Mouse (Mus musculus): ENCODE data around the gene Tpcn2.
A peak's percentile ranks its signal among the peaks of the same experiment; 100 is the strongest.

The Tpcn2 gene

DNA sequence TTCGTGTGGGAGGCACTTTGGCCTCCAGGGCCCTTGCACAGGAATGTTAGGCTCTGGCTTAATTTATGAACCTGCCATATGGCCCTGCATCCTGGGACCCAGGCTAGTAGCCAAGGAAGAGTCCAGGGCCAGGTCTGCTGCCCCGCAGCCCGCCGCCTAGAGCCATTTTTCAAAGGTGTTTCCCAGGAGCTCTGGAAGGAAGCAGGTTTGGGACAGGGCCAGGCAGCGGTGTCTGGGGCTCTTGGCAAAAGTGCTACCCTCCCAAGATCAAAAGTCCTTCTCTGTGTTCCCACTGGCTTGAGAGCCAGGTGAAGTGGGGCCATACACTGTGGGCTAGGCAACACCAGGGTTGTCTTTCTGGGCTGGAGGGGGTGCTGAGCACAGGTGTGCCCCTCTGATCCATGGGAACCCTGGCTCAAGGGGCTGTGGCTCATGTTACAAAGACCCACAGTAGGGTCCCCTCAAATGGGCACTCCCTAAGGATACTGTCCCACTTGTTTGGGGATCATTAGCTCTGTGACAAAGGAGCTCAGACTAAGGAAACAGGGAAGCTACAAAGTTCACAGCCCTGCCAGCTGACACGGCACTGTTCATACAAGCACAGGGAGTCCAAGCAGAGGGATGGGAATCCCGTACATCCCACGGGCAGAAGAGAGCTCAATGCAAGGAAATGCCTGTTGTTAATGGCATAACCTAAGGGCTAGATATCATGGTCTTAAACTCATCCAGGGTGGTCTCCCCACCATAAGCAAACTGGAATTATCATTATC, 43.9 kb downstream of the Tpcn2 start:
- DNase-seq = peak; percentile 85

DNA sequence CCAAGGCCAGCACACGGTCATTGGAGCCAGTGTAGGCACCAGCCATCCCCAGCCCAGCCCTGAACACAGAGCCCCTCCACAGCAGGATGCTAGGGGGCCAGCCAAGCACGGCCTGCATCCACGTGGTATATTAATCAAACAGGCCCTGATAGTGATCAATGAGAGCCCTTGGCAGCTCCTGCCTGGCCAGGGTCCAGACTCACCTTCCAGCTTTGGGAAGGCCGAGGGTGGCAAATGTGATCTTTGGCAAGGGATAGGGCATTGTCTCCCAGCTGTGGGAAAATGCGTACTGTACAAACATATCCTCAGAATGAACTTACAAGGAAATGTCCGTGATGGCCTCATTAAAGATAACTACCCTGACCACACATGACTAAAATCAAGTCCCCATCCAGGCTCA, 44.7 kb downstream of the Tpcn2 start:
- peak; percentile 50 for DNase-seq

DNA sequence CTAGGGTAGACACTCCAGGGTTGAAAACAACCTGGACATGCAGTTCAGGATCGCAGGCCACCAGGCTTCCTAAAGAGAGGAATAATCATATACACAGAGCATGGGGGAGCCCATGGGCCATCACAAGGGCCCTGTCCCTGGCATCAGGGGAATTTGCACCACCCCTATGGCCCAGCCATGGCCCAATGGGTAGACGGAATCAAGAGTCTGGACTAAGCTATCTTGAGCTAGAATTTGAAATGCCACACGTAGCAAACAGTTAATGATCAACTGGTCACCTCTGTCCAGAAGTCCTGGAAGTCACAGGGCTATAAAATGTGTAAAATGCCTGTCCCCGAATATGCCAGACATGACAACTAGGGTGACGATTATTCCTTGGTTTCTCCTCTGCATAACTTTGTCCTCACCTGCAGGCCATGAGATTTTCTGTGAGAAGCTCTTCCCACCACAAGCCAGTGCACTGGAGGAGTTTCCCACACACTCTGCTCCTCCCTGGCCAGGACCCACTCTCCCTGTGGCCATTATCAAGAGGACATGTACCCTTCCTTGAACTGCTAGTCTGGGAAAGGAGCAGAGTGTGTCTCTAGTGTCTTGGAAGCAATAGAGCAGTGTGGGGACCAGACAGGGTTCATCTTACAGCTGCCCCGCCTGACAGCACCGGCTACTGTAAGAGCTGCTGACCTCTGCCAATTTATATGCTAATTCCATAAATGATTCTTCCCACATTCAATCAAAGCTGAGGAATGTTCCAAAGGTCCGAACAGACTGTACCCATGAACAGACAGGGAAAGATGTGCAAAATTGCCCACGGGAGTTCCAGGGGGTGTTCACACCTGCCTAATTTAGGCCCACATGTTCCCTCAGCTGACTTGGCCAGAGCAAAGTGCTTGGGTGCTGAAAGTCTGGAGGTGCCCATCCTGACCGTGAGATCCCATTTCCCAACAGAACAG, 48.7 kb downstream of the Tpcn2 start:
- no peak for DNase-seq

DNA sequence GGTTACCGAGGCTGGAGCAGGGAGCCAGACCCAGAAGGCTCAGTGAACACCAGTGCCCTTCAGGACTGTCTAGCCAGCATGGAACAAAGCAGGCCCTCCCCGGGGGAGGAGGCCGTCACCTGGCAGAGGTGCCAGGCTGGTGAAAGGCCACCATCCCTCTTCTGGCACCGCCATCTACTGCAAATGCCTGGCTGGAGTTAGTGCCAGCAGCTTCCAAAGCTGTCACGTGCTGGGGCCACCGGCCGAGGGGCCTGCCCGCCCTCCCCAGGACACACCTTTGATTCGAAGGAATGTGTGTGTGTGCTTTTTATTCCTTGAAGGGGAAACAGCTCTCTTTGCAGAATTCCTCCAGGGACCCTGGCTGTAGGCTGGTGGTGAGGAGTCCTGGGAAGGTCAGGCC, 52.2 kb downstream of the Tpcn2 start:
- peak; percentile 46 for DNase-seq

DNA sequence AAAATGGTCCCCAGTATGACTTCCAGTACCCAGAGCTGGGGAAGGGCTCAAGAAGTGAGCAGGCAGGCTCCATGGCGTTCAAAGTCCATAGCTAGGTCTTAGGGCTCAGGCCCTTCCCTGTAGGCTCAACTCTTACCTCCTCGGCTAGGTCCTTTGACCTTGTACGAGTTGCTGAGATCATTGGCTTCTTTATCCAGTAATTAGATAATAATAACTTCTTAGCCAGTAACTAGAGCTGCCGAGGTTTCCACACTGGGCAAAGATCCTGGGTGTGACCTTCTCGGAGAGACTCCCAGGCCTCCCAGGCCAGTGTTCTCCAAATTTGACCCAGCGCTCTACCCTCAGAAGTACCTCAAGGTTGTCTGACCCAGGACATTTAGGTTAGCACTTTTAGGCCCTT, 57.2 kb downstream of the Tpcn2 start:
- no peak for DNase-seq

DNA sequence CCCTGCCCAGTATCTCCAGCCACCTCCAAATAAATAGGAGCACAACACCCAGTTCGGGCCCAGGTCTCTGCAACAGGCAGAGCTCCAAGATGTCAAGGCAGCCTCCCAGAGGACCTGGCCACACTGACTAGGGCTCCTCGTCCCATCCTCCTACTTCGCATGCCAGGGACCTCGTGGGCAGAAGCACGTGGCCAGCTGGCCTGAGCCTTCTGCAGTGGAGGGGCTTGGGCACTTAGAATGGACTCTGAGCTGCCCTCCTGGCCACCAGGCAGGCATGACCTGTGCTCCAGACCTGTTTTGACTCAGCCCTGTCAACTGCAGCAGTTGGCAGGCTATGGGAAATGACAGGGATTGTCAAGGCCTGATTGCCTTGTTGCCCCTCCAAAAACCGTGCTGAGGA, 58.2 kb downstream of the Tpcn2 start:
- no peak for DNase-seq

DNA sequence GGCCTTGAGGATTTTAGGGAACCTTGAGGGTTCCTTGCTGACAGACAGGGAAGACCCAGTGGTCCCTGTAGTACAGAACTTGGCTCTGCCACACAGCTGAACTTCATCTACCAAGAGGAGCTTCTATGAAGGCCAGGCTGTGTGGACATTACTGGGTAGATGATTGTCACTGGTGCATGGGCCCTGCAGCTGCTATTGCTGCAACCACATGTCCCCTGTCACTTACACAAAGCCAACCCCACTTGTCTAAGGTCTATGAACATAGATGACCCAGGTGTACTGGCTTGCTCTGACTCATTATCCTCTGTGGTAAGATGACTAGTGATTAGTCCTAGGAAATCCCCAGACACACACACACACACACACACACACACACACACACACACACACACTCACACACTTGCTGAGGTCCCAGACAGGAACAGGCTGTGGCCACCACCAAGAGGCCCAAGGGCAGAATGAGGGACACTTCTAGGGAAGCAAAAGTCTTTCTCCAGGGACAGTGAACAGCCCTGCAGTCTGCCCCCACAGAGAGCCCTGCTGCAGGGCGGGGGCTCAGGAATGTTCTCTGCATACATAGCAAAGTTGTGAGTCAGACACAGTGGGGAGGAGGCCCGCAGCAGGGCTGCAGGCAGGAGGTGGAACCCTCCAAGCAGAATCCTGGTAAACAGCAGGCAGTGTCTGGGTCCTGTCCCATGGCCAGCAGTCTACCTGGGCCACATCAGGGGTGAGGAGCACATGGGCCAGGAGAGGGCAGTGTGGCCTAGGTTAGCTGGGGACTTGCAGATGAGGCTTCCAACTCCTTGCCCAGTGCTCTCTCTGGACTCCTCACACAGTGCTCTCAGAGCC, 61.7 kb downstream of the Tpcn2 start:
- DNase-seq = peak; percentile 65

DNA sequence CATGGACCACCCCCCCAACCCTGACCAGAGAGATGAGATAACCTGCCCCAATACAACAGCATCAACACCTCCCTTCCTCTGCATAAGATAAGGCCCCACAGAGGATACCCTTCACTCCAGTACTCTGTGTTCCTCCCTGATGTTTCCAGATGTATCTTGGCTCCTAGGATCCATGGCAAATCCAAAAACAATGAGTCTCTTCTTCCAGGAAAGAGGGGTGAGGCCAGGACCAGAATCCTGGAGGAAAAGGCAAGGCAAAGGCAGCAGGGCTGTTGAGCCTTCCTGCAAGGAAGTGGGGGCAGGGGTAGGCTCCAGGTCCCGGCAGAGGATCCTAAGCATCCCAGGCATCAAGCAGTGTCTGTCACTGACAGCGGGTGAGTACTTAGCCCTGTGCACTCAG, 62.5 kb downstream of the Tpcn2 start:
- DNase-seq = no peak

DNA sequence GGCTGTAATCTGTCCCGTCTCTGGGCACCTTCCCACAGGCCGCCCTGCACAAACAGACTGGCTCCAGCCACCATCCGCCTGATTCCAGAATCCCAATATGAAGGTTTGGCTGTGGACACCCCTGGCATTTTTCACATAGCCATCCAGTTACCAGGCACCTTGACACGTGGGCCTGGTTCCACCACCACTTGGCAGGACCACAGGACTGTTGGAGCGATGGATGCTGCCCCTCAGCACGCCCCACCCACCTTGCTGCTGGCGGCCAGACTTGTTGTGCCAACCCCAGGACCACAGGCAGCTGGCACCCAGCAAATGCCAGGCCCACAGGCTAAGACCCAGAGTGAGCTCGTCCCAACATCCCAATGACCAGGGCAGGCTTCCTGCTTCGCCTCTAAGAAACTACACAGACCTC, 64.4 kb downstream of the Tpcn2 start:
- no peak for DNase-seq

DNA sequence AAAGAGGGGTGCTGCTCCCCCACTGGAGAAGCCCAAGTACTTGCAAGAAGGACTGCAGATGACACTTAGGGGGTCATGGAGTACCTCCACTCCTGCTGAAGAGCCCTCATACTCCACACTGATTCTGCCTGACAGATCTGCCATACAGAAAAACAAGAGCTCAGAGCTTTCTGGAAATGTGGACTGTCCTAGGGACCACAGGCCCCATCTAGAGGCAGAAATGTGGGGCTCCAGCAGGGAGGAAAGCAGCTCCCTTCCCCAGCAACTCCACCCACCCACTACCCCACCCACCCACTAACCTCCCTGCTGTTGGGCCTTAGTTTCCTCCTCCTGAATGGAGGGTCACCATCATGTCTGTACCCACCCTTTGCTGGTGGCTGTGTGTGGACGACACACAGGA, 67.2 kb downstream of the Tpcn2 start:
- DNase-seq = no peak

DNA sequence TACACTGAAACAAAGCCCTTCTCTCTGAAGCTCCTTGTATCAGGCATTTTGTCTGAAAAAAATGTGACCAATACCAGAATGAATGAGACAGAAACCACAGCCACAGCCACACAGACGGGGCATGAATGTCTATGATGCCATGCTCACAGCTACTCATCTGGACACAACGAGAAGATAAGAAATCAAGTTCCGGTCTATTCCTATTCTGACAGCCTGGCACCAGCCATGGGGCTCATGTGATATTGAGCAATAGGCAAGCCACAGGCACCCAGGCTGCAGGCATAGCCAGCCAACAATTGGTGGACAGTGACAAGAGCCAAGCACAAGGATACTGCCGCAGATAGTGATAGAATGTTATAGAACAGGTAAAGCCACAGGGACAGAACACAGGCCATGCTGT, 68.3 kb downstream of the Tpcn2 start:
- DNase-seq = no peak

DNA sequence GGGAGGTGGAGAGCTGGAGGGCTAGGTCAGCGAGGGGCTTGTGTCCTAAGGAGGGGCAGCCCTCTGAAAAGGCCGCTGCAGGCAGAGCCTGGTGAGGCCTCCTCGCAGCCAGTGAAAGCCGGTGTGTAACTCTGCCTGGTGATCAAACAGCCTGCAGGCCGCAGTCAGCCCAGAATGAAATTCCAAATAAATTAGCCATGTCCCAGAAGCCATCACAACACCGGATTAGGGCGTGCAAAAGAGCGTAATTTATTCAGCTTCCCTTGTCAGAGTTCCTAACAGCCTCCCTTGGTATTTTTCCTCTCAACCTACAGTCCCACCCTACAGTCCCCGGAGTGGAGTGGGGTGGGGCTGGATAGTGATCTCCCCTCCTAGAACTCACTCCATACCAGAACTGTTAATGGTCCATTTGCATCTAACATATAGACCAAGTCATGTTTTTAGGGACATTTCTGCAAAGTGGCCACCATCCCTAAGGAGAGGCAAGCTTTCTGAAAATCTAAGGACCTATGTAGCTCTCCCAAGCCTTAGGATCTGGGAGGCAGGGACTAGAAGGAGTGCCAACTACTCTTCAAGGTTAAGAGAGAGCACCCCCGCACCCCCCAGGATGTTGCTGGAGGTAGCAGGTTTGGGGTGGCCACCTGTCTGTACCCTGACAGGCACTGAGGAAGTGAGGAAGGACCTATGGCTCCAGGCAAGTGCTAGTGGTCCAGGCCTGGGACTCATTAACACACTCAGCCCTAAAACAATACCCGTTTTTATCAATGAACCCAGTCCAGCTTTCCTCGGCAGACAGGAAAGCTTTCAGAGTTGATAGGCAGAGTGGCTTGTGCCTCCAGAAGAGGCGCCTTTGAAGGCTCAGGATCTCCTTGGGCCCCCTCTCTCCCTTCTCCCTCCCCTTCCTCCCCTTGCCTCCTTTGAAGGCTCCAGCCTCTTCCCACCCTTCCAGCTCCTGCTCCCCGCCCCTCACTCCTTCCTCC, 71.8 kb downstream of the Tpcn2 start:
- DNase-seq = no peak

DNA sequence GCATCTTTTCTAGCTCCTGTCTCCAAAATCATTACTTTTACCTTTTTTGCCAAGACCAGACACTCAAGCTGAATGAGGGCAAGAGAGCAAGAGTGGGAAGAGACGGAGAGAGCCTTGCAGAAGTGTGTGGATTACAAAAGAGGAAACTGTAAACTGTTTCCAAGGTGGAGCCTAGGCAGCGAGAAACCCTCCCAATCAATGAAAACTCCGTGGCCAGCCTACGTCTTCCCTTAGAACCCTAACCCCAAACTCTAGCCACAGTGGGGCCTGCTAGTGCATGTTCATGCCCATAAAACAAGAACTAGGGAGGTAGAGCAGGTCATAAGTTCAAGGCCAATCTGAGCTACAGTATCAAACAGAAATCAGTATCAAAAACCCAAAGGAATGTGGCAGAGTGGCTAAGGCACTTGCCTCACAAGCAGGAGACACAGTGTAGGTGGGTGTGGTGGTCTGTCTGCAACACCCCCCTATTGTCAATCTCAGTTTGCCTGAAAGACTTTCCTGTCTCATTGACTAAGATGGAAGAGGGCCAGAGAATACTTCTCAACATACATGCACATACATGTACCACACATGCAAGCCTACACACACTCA, 73.2 kb downstream of the Tpcn2 start:
- DNase-seq = no peak

DNA sequence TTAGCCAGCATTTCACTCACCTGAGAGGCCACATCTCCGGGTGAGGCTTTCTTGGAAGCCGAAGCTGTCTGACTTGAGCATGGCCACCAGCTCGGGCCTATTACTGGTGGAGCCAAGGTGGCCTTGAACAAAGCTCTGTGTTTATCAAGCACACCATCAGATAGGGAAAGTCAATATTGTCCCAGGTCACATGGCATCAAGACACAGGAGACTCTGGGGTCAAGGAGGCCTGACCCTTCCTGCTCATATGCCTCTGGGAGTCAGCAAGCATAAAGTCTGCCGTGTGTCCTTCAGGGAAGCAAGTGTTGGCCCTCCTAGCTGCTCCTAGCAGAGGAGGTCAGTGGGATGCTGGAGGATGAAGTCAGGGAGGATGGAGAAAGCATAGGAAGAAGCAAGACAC, 75.8 kb downstream of the Tpcn2 start, which contains the start of gene 1810010D01Rik:
TSS of gene 1810010D01Rik (minus strand) at position 114 of the 400 bp plus-strand sequence.
- DNase-seq = no peak

DNA sequence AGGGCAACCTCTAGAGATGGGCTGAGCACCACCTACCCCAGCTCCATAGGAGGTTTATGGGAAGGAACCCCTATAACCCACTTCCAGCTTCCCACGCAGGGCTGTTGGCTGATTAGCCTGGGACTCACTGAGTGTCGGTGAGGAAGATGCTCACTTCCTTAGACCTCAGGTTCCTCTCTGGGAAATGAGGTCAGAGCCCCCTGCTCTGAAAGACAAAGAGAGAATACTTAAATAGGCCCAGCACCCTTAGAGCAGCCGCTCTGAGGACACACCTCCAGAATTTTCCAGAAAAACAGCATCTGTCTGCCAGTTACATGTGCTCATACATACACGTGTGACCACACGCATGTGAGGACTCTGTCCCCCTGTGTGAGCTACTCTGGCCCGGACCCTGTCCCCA, 77.0 kb downstream of the Tpcn2 start:
- no peak for DNase-seq

DNA sequence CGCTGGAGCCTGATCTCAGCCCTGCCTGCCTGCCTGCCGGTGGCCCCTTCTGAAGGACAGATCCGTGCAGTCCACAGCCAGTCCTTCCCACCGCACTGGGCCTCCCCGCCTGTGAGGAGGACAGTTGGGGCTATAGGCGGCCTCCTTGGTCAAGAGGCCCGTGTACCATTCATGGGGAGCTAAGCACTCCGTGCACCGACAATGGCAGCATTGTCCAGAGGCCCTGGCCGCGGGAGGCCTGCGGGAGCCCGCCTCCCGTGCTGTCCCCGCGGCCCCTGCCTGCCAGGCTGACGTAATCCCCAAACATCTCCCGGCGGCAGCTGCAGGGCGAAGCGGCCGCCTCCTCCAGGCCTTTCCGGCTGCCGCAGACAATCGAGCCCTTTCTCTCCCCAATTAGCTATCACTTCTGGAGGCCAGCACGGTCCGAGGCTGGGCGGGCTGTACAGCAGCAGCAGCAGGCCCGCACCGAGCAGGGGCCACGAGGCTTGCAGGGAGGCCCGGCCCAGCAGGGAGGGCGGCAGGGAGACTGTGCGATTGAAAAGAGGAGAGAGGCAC, 77.7 kb downstream of the Tpcn2 start:
- peak; percentile 61 for DNase-seq

DNA sequence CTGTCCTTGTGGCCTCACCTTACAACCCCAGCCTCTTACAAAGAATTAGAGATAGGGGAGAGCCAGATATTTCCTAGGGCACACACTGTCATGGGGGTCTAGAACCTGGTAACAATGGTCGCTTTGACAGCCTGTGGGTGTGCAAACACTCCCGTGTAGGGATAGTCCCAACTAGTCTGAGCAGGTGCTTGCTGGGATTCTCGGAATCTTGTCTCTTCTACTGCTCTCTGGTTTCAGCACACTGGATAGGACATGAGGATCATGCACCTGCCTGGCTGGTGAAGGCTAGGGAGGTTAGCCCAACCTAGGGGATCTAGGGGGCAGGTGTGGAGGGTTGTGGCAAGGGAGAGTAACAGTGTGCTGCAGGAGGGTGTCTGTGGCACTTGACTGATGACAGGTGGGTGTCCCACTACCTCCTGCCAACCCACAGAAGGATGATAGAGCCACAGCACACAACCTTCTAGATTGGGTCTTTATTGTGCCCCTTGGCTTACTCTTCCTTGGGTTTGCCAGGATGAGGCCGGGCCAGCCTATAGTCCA, 78.4 kb downstream of the Tpcn2 start:
- no peak for DNase-seq

DNA sequence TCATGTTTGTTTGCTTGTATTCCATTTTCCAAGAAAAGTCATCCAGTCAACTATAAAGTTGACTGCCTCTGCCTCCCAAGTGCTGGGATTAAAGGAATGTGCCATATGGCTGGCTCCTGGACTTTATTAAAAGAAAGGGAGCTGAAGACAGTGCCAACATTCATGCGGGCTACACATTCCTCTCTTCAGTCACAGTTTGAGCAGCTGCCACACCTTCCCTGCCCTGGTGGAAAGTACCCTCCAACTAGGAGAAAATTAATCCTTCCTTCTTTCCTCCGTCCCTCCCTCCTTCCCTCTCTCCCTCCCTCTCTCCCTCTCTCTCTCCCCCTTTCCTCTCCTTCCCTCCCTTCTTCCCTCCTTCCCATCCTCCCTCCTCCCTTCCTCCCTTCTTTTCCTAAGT, 84.1 kb downstream of the Tpcn2 start:
- DNase-seq = no peak

DNA sequence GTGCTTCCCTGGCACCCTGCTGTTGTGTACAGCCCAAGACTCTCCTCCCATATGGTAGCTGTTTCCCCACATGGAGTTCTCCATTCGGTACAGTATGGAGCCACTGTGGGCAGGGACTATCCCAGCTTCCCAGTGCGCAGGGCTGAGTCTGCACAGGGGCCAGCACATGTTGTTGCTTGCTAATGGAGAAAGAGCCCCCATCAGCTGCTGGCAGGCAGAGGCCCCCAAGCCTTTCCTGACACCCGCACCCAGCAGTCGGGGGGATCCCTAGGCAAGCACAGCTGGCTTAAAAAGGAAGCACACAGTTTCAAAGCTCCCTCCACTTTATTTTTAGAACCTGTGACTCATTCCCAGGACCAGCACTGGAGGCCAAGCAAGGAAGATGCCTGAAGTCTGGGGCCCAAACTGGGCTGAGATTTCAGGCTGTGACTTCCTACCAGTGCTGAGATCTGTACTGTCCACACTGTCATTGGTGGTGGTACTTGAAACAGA, 85.5 kb downstream of the Tpcn2 start:
- no peak for DNase-seq

DNA sequence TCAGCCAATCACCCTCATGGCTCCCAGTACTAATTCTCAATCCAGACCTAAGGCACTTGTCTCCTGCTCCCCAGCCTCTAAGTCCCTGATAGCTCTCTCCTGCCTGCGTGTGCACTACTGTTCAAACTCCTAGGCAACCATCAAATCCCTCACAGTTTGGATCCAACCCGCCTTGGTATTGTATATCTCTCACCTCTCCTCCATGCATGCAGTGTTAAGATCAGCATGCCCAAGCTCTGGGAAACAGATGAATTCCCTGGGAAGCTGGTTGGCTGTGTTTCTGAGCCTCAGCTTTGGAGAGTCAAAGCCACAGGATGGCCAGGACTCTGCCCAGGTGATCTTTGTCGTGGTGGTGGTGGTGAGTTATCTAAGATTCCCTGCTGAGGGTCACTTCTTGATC, 86.1 kb downstream of the Tpcn2 start:
- no peak for DNase-seq

DNA sequence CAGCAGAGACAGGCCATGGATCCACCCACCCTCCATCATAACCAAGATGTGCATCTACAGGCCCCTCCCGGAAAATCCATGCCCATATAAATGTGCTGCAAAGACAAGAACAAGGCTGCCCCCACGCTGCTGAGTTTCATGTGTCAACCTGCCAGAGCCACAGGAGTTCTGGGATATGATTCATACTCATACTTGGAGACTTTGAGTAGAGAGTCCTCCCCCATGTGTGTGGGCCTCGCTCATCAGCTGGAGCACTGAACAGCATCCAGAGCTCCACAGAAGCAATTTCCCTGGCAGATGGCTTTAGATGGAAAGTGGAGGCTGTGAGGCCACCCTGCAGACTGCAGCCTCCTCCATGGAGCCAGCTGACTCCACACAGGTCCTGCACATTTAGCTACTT, 86.8 kb downstream of the Tpcn2 start:
- DNase-seq = peak; percentile 30
